In the genomic region with DNA sequence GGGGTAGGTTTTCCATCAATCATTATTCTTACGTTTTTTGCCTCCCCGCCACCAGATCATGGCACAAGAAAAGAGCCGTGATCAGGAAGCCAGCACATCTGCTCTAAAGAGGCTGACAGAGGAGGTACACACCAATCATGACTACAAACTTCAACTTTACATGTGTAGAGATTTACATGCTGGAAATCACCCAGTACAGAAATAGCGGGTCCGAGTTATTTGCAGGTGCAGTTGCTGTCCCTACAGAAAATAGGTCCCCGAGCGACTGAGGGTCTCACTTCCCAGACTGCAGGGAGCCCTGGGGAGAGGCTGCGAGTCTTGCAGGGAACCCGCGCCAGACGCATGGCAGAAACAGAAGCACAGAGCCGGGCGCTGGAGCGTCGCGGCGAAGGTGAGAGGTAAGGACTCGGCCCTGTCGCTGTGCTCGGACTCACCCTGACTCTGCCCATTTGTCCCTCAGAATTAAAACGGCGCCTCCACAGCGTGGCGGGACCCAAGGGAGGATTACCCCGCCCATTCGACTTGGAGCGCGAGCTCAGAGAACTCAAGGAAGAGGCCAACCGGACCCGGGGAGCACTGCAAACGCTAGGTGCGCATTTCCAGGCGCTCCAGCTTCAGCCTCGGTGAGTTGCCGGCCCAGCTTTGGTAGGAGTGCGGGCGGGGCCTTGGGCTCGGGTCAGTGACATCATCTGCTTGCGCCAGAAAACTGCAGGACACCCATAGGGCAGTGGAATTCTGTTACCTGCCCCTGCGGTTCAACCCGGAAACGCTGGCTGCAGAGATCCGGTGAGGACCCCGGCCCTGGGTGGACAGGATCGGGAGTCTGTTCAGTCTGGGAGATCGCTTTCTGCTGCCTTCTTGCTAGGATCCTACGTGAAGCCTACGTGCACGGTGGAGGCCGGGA, we compare ENCODE assay signal across 8 mouse cellular contexts. TPM values are rescaled to one million over a fixed set of nuclear protein-coding genes. Genes with fewer than 3 reads are reported as not detected.
DNase-seq lines count a peak whose midpoint lies in the region; ATAC-seq and TF ChIP-seq lines count a peak whose summit lies in the region.

No protein-coding gene starts in this region.

- no peak; the same call in 1 of the 2 replicates for TF ChIP-seq CTCF in gastrocnemius, adult 2 months (IDR thresholded peaks at IDR 0.05)
- TF ChIP-seq CTCF in hindbrain, postnatal 0 days (IDR thresholded peaks at IDR 0.05; ENCODE audit: low read depth), result peak; percentile 44
- TF ChIP-seq CTCF in left cerebral cortex, adult 2 months (IDR thresholded peaks at IDR 0.05), result peak; percentile 26

- no peaks in the 10 kb centered on the region for H3K27me3 ChIP-seq in hindbrain, postnatal 0 days (ENCODE audit: insufficient read depth, low read length)

- peaks cover 4% of the 10 kb centered on the region; the same call in 1 of the 2 replicates for H3K4me1 ChIP-seq in hindbrain, postnatal 0 days (ENCODE audit: insufficient read depth, low read length)

- H3K4me2 ChIP-seq in hindbrain, postnatal 0 days (ENCODE audit: low read depth, low read length), result peak overlapping the region; percentile 85

- peak; percentile 96 for ATAC-seq in common myeloid progenitor, adult 5-6 weeks (replicated peaks; ENCODE audit: low read depth, poor library complexity, severe bottlenecking)
- ATAC-seq in hindbrain, postnatal 0 days, result peak; percentile 97
- peak; percentile 96 for ATAC-seq in megakaryocyte, adult 5-6 weeks (ENCODE audit: poor library complexity, severe bottlenecking)

- intact Hi-C loops in gastrocnemius, adult 2 months (cut with DNase I), result loop anchor here (1.0 to 2.0 kb wide), 2 partner anchors 26 to 38 kb away; no protein-coding TSS in a partner anchor
- intact Hi-C loops in left cerebral cortex, adult 2 months (cut with DNase I), result loop anchor here (2.0 kb wide), 1 partner anchor 38 kb away; no protein-coding TSS in a partner anchor

- H3K27ac ChIP-seq in gastrocnemius, adult 2 months, result peak overlapping the region; percentile 90
- peak overlapping the region; percentile 83 for H3K27ac ChIP-seq in hindbrain, postnatal 0 days
- peak overlapping the region; percentile 91 for H3K27ac ChIP-seq in left cerebral cortex, adult 2 months

- H3K4me3 ChIP-seq in gastrocnemius, adult 2 months, result peak overlapping the region; percentile 95
- peak overlapping the region; percentile 68 for H3K4me3 ChIP-seq in hindbrain, postnatal 0 days (ENCODE audit: low read length)
- peak overlapping the region; percentile 65 for H3K4me3 ChIP-seq in left cerebral cortex, adult 2 months

- DNase-seq in ZHBTc4 (ENCODE audit: low read depth, low spot score), result peak; percentile 97
- peak; percentile 93 for DNase-seq in gastrocnemius, adult 2 months
- DNase-seq in hindbrain, postnatal 0 days (ENCODE audit: low spot score), result peak; percentile 94
- peak; percentile 88 to 92 for DNase-seq in left cerebral cortex, adult 2 months (ENCODE audit: extremely low spot score in 1 of 2, low spot score in 2 of 2)
- DNase-seq in right cerebral cortex, adult 2 months (ENCODE audit: low spot score in 2 of 2), result peak; percentile 91 to 93
- DNase-seq in urinary bladder, postnatal 14 days (ENCODE audit: low spot score), result peak; percentile 90

- peak overlapping the region; percentile 76 for H3K9ac ChIP-seq in hindbrain, postnatal 0 days (replicated peaks; ENCODE audit: low read length)

- peaks cover 38% of the 10 kb centered on the region for H3K36me3 ChIP-seq in hindbrain, postnatal 0 days (ENCODE audit: insufficient read depth, low read length)

- under 1% methylated on average over 50 of the region's 50 CpGs for WGBS in hindbrain, postnatal 0 days

- H3K9me3 ChIP-seq in hindbrain, postnatal 0 days (ENCODE audit: low read length), result no peaks in the 10 kb centered on the region

RNA-seq across cellular contexts. Expression of a gene that starts 0.8 kb away (rescaled TPM):
- 1.6 and 5.6 TPM in 2 replicates for total RNA-seq in common myeloid progenitor, adult 5-6 weeks (2017)
- total RNA-seq in gastrocnemius, adult 2 months (2021), result 1 to 10 TPM; 1.4 to 2.0 TPM
- 1.1 and 3.7 TPM in 2 replicates for total RNA-seq in hindbrain, postnatal 0 days (2014; rRNA removed)
- 4.2 and 5.8 TPM in 2 replicates for polyA plus RNA-seq in hindbrain, postnatal 0 days (2015; fragmentation: Nextera tagmentation; extraction: Ambion mirVana)
- total RNA-seq in left cerebral cortex, adult 2 months (2021), result 1 to 10 TPM; 5.7 to 6.0 TPM
- 2.7 and 3.3 TPM in 2 replicates for total RNA-seq in megakaryocyte, adult 5-6 weeks (2015)
- total RNA-seq in megakaryocyte, adult 5-6 weeks (2017), result 2.6 and 4.3 TPM in 2 replicates

RNA-seq across cellular contexts. Expression of a gene that starts 30.5 kb away (rescaled TPM):
- total RNA-seq in common myeloid progenitor, adult 5-6 weeks (2017), result 465 and 496 TPM in 2 replicates
- 10 to 100 TPM; 11.5 to 11.8 TPM for total RNA-seq in gastrocnemius, adult 2 months (2021)
- 40.5 and 53.2 TPM in 2 replicates for total RNA-seq in hindbrain, postnatal 0 days (2014; rRNA removed)
- 73.9 and 78.7 TPM in 2 replicates for polyA plus RNA-seq in hindbrain, postnatal 0 days (2015; fragmentation: Nextera tagmentation; extraction: Ambion mirVana)
- 10 to 100 TPM; 32.6 to 34.9 TPM for total RNA-seq in left cerebral cortex, adult 2 months (2021)
- total RNA-seq in megakaryocyte, adult 5-6 weeks (2015), result 95.7 and 101 TPM in 2 replicates
- total RNA-seq in megakaryocyte, adult 5-6 weeks (2017), result 225 and 236 TPM in 2 replicates

RNA-seq across cellular contexts. Expression of a gene that starts 39.8 kb away (rescaled TPM):
- 123 and 150 TPM in 2 replicates for total RNA-seq in common myeloid progenitor, adult 5-6 weeks (2017)
- 10 to 100 TPM; 38.1 to 38.7 TPM for total RNA-seq in gastrocnemius, adult 2 months (2021)
- total RNA-seq in hindbrain, postnatal 0 days (2014; rRNA removed), result 26.3 and 54.2 TPM in 2 replicates
- 14.2 and 14.7 TPM in 2 replicates for polyA plus RNA-seq in hindbrain, postnatal 0 days (2015; fragmentation: Nextera tagmentation; extraction: Ambion mirVana)
- 10 to 100 TPM; 44.5 to 46.9 TPM for total RNA-seq in left cerebral cortex, adult 2 months (2021)
- total RNA-seq in megakaryocyte, adult 5-6 weeks (2015), result 78.7 and 84.3 TPM in 2 replicates
- total RNA-seq in megakaryocyte, adult 5-6 weeks (2017), result 139 and 162 TPM in 2 replicates

RNA-seq across cellular contexts. Expression of a gene that starts 41.5 kb away (rescaled TPM):
- 8.7 and 16.0 TPM in 2 replicates for total RNA-seq in common myeloid progenitor, adult 5-6 weeks (2017)
- 10 to 100 TPM; 14.7 to 20.8 TPM for total RNA-seq in gastrocnemius, adult 2 months (2021)
- total RNA-seq in hindbrain, postnatal 0 days (2014; rRNA removed), result 9.4 and 14.4 TPM in 2 replicates
- 16.1 and 17.1 TPM in 2 replicates for polyA plus RNA-seq in hindbrain, postnatal 0 days (2015; fragmentation: Nextera tagmentation; extraction: Ambion mirVana)
- total RNA-seq in left cerebral cortex, adult 2 months (2021), result 10 to 100 TPM in 1 of 2 experiments, 1 to 10 TPM in 1; 9.9 to 10.6 TPM
- total RNA-seq in megakaryocyte, adult 5-6 weeks (2015), result 17.5 and 20.8 TPM in 2 replicates
- total RNA-seq in megakaryocyte, adult 5-6 weeks (2017), result 5.5 and 10.2 TPM in 2 replicates

RNA-seq across cellular contexts. Expression of a gene that starts 54.2 kb away (rescaled TPM):
- total RNA-seq in common myeloid progenitor, adult 5-6 weeks (2017), result 416 TPM in 2 replicates
- total RNA-seq in gastrocnemius, adult 2 months (2021), result 100 to 1,000 TPM; 178 to 196 TPM
- 523 and 571 TPM in 2 replicates for total RNA-seq in hindbrain, postnatal 0 days (2014; rRNA removed)
- polyA plus RNA-seq in hindbrain, postnatal 0 days (2015; fragmentation: Nextera tagmentation; extraction: Ambion mirVana), result 752 and 790 TPM in 2 replicates
- total RNA-seq in left cerebral cortex, adult 2 months (2021), result 100 to 1,000 TPM; 376 to 408 TPM
- total RNA-seq in megakaryocyte, adult 5-6 weeks (2015), result 465 and 471 TPM in 2 replicates
- total RNA-seq in megakaryocyte, adult 5-6 weeks (2017), result 733 and 897 TPM in 2 replicates

Comparison
In these comparisons a context has a peak if more than half of its experiments do, and no peak if none do; other contexts are left out.
1. Peak in every context shown above with its lines: DNase-seq, ATAC-seq, H3K4me3 ChIP-seq and H3K27ac ChIP-seq.